Mouse (Mus musculus) testis, adult 2 months (tissue): ENCODE results near the gene Cort.

Experiments used
- CTCF ChIP-seq: fragments of 200-500 bp; IDR thresholded peaks from 2 replicates; pipeline ENCODE4 v1.5.1; 2012; ENCODE audit warnings: low read depth, mild to moderate bottlenecking, inconsistent platforms, low read length, moderate library complexity; ENCODE audit not compliant: control insufficient read depth, insufficient read depth, insufficient replicate concordance
- POLR2A ChIP-seq: fragments of 200-500 bp; IDR thresholded peaks from 2 replicates; pipeline ENCODE4 v1.6.1; 2012; ENCODE audit warnings: low read depth, mild to moderate bottlenecking, inconsistent platforms, low read length, moderate library complexity; ENCODE audit not compliant: control insufficient read depth

DNA sequence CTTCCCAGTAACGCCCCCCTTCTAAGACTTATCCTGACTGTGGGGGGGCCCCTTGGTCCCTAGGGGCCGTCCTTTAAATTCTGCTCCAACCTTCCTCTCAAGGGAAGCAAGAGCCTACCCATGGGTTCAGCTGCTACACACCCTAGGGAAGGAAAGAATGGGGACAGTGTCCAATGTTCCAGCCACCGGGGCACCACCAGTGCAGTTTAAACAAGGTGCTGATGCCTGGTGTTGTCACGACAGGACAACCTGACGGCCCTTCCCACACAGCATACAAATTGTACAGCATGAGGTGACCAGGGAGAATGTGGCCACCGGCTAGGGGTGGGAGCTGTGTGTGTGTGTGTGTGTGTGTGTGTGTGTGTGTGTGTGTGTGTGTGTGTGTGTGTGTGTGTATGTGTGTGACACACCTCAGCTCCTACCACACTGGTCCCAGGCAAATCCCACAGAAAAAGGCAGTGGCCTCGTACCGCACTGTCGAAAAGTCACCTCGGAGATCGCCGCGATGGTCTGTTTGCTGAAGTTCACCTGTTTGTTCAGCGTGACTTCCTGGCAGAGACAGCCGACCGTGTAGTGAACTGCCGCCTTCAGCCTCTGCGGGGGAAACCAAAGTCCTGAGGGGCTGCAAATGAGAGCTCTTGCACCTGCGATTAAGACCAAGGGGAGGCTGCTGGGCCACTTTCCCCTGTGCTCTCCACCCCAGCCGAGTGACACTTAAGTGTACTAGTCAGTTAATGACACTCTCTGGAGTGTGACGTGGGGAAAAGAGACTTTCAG lies 5.4 kb upstream of the Cort start:
- TF ChIP-seq CTCF (no peak), POLR2A (no peak)
